Mouse (Mus musculus) C2C12 (cell line): ENCODE data around the gene Bcl11b. TPM values are rescaled to one million over a fixed set of nuclear protein-coding genes. Genes with fewer than 3 reads are reported as not detected.

Source experiments
- H3K27me3 ChIP-seq: one replicate; pipeline ENCODE4 v1.6.1; 2011; ENCODE audit not compliant: control insufficient read depth, insufficient read depth, insufficient read length
- H3K36me3 ChIP-seq: one replicate; pipeline ENCODE4 v1.6.1; 2011; ENCODE audit not compliant: control insufficient read depth, insufficient read depth
- H3K4me3 ChIP-seq: one replicate; pipeline ENCODE4 v1.5.1; 2011; ENCODE audit warnings: mild to moderate bottlenecking, control low read depth; ENCODE audit not compliant: poor library complexity, insufficient read depth, severe bottlenecking
- H3K79me2 ChIP-seq: one replicate; pipeline ENCODE4 v1.6.1; 2011; ENCODE audit not compliant: control insufficient read depth, insufficient read depth
- H3K79me3 ChIP-seq: one replicate; pipeline ENCODE4 v1.6.1; 2011; ENCODE audit warnings: low read depth, control low read depth
- H3ac ChIP-seq: one replicate; pipeline ENCODE3; 2011; ENCODE audit warnings: low read depth; ENCODE audit not compliant: control insufficient read depth, insufficient read length
- CEBPB ChIP-seq: IDR thresholded peaks from one replicate; pipeline ENCODE4 v1.6.1; 2011; ENCODE audit warnings: low read depth, mild to moderate bottlenecking, control low read depth, moderate library complexity
- CTCF ChIP-seq: IDR thresholded peaks from one replicate; pipeline ENCODE4 v1.5.1; 2011; ENCODE audit not compliant: control insufficient read depth, insufficient read depth, insufficient read length
- FOSL1 ChIP-seq: IDR thresholded peaks from one replicate; pipeline ENCODE4 v1.8.0; 2011; ENCODE audit warnings: mild to moderate bottlenecking, low read length; ENCODE audit not compliant: poor library complexity, insufficient read depth, severe bottlenecking
- MAX ChIP-seq: IDR thresholded peaks from one replicate; pipeline ENCODE4 v1.6.1; 2011; ENCODE audit warnings: mild to moderate bottlenecking, control low read depth
- MYOD1 ChIP-seq: IDR thresholded peaks from one replicate; pipeline ENCODE4 v1.6.1; 2011; ENCODE audit warnings: low read depth; ENCODE audit not compliant: control insufficient read depth, insufficient read length
- MYOG ChIP-seq: IDR thresholded peaks from one replicate; pipeline ENCODE4 v1.6.1; 2011; ENCODE audit not compliant: control insufficient read depth, insufficient read length; ENCODE audit errors: extremely low read depth
- USF1 ChIP-seq: IDR thresholded peaks from one replicate; pipeline ENCODE4 v1.6.1; 2011; ENCODE audit warnings: low read depth, mild to moderate bottlenecking, control low read depth, moderate library complexity
- polyA plus RNA-seq: library from polyadenylated mRNA; unstranded; fragments of >200 nt; fragmentation: generic; extraction: Trizol; gene quantifications from one replicate; pipeline ENCODE4 v1.2.1, GENCODE M21; 2012; ENCODE audit warnings: missing spikeins

The Bcl11b gene
- polyA plus RNA-seq, 1 experiment: not detected

DNA sequence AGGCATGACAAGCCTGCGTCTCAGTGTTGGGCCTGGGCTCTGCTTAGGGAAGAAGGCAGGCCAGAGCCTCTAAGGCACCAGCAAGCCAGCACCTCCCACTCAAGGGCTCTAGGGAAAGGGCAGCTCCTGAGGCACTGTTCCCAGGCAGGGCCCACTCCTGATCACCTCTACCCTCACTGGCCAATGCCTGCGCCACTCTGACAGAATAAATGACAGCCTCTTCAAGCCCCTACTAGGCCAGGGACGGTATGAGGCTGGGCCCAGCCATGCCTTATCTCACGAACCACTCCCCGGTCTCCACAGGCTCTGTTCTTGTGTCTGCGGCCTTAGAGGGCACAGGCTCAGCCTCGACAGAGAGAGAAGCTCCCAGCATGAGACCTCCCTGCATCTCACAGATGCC lies 61.3 kb downstream of the Bcl11b start:
- Histone ChIP-seq H3K79me2 (no peaks in the 10 kb centered on the region), H3K4me3 (no peak overlapping the region), H3K79me3 (no peaks in the 10 kb centered on the region), H3K36me3 (no peaks in the 10 kb centered on the region), H3K27me3 (no peaks in the 10 kb centered on the region), H3ac (no peak overlapping the region)
- TF ChIP-seq MYOD1 (no peak), FOSL1 (no peak), CTCF (no peak), USF1 (no peak), CEBPB (no peak), MAX (no peak), MYOG (no peak)

DNA sequence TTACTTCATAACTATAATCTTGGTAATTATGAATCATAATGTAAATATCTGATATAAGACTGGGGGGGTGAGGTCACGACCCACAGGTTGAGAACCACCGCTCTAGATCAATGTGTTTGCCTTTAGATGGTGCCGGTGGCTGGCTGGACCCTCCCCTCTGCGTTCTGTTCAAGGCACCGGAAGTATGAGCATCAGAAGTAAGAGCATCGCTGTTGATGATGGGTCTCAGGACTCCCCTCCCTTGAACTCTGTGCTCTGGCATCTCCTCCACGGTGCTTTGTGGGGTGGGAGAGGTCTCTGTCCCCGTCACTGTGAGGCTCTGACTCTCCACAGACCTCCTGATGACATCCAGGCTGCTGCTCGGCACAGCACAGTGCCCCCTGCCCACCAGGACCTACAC lies 62.6 kb downstream of the Bcl11b start:
- H3ac ChIP-seq: no peak overlapping the region
- no peaks in the 10 kb centered on the region for H3K27me3 ChIP-seq
- no peak for TF ChIP-seq FOSL1
- TF ChIP-seq MYOG: no peak
- no peak for TF ChIP-seq MAX
- no peak for TF ChIP-seq USF1
- no peak for TF ChIP-seq CEBPB
- no peak for TF ChIP-seq CTCF
- TF ChIP-seq MYOD1: no peak
- no peaks in the 10 kb centered on the region for H3K36me3 ChIP-seq
- H3K79me2 ChIP-seq: no peaks in the 10 kb centered on the region
- H3K4me3 ChIP-seq: no peak overlapping the region
- no peaks in the 10 kb centered on the region for H3K79me3 ChIP-seq

DNA sequence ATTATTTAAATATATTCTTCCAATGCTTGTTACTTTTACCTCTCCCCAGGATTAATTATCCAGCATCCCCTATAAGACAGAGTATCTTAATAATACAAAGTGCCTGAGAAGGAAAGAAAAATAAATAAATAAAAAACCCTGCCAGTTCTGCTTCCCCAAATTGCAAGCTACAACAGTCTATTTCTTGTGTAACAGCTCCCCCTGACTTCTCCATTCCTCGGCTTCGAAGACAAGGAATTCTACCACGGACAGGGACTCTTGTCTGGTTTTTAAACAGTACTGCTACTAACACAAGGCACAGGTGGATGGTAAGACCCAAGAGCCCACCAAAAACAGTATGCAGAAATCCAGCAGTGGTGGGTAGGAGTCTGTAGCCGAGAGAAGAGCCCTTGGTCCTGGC lies 64.2 kb downstream of the Bcl11b start:
- Histone ChIP-seq H3K79me2 (no peaks in the 10 kb centered on the region), H3K79me3 (no peaks in the 10 kb centered on the region), H3K4me3 (no peak overlapping the region), H3K27me3 (no peaks in the 10 kb centered on the region), H3K36me3 (no peaks in the 10 kb centered on the region), H3ac (no peak overlapping the region)
- TF ChIP-seq MYOD1 (no peak), MAX (no peak), USF1 (no peak), CEBPB (no peak), FOSL1 (no peak), MYOG (no peak), CTCF (no peak)

DNA sequence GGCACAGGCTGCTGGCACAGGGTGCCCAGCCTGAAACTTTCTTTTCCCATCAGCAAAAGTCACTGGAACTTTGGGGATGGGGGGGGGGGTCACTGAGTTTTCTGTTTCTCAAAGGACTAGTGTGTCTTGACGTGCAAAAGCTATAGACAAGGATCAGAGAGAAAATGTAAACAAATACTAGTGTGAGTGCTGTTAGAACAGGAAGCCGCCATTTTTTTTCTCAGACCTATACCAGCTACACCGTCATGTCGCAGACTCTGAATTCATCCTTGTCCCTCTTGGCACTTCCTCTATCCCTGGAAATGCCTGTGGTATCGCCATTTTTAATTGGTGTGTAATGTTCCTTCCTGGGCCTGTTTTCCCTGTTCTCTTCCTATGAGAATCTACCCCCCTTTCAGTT lies 66.4 kb downstream of the Bcl11b start:
- no peaks in the 10 kb centered on the region for H3K36me3 ChIP-seq
- H3K79me2 ChIP-seq: no peaks in the 10 kb centered on the region
- no peak overlapping the region for H3ac ChIP-seq
- H3K27me3 ChIP-seq: no peaks in the 10 kb centered on the region
- H3K79me3 ChIP-seq: no peaks in the 10 kb centered on the region
- no peak for TF ChIP-seq CTCF
- no peak for TF ChIP-seq USF1
- no peak for TF ChIP-seq MAX
- no peak for TF ChIP-seq FOSL1
- no peak for TF ChIP-seq MYOD1
- TF ChIP-seq MYOG: no peak
- TF ChIP-seq CEBPB: no peak
- H3K4me3 ChIP-seq: no peak overlapping the region

DNA sequence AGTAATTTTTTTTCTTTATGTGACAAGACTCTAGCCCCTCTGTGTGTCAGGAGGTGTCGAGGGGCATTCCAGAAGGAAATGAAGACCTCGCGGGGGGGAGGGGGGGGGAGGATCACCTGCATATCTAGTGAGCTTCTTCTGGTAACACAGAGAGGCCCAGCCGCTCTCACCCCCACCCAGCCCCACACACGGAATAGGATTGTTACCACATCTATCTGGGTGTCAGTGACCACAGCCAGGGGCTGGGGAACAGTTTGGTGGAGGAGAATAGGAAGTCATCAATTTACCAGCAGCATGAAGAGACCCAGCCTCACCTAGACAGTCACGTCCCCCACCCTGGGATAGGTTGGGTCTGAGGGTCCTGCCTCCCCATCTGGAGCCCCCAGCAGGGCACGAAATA lies 67.0 kb downstream of the Bcl11b start:
- no peak for TF ChIP-seq CEBPB
- no peak for TF ChIP-seq MYOG
- no peak for TF ChIP-seq FOSL1
- no peak for TF ChIP-seq USF1
- TF ChIP-seq MAX: no peak
- TF ChIP-seq CTCF: no peak
- no peak for TF ChIP-seq MYOD1
- Histone ChIP-seq H3K79me2 (no peaks in the 10 kb centered on the region), H3K4me3 (no peak overlapping the region)

More for the DNA sequence above, 67.0 kb downstream of the Bcl11b start:
- H3K79me3 ChIP-seq: no peaks in the 10 kb centered on the region
- no peaks in the 10 kb centered on the region for H3K27me3 ChIP-seq
- H3K36me3 ChIP-seq: no peaks in the 10 kb centered on the region
- no peak overlapping the region for H3ac ChIP-seq
